Mouse (Mus musculus) kidney, embryonic 15.5 days (tissue): ENCODE results near the gene Fndc3b. TPM values are rescaled to one million over a fixed set of nuclear protein-coding genes. Genes with fewer than 3 reads are reported as not detected.

Experiments
- ATAC-seq: fragments of 200-750 bp; cut with Nextera tagmentation; replicated peaks from 2 replicates; pipeline ENCODE4 v1.8.0; 2017; ENCODE audit warnings: moderate TSS enrichment; ENCODE audit not compliant: low FRiP score
- H3K27ac ChIP-seq: fragments of 300-500 bp; sonication (generic); 2 replicates; pipeline ENCODE4 v1.5.1; 2015; ENCODE audit warnings: mild to moderate bottlenecking, inconsistent platforms
- H3K27me3 ChIP-seq: fragments of 300-500 bp; sonication (generic); 2 replicates; pipeline ENCODE4 v1.6.1; 2015; ENCODE audit warnings: inconsistent platforms
- H3K36me3 ChIP-seq: fragments of 300-500 bp; sonication (generic); 2 replicates; pipeline ENCODE4 v1.6.1; 2015; ENCODE audit warnings: inconsistent platforms
- H3K4me1 ChIP-seq: fragments of 300-500 bp; sonication (generic); 2 replicates; pipeline ENCODE4 v1.6.1; 2015; ENCODE audit warnings: inconsistent platforms
- H3K4me2 ChIP-seq: fragments of 300-500 bp; sonication (generic); 2 replicates; pipeline ENCODE4 v1.6.1; 2015; ENCODE audit warnings: moderate library complexity, mild to moderate bottlenecking, inconsistent platforms
- H3K4me3 ChIP-seq: fragments of 300-500 bp; sonication (generic); replicated peaks from 2 replicates; pipeline ENCODE4 v1.5.1; 2015; ENCODE audit warnings: mild to moderate bottlenecking, inconsistent platforms
- H3K9ac ChIP-seq: fragments of 300-500 bp; sonication (generic); 2 replicates; pipeline ENCODE4 v1.6.1; 2015; ENCODE audit warnings: mild to moderate bottlenecking, inconsistent platforms
- H3K9me3 ChIP-seq: fragments of 300-500 bp; sonication (generic); replicated peaks from 2 replicates; pipeline ENCODE4 v1.6.1; 2016; ENCODE audit warnings: inconsistent platforms
- WGBS: fragments of 180-500 bp; shearing (Covaris S2); methylation state at CpG from one replicate; pipeline ENCODE4 v1.1.7; 2015; ENCODE audit warnings: mixed read lengths; 5-methylcytosine and 5-hydroxymethylcytosine counted together
- polyA plus RNA-seq: library from polyadenylated mRNA; unstranded; fragments of >200 nt; fragmentation: Nextera tagmentation; extraction: Ambion mirVana; gene quantifications from 2 replicates; pipeline ENCODE4 v1.2.1, GENCODE M21; 2015

Fndc3b gene
- polyA plus RNA-seq, 1 experiment from 2014 or later: 32.8 TPM

- no peaks in the 10 kb centered on the region for H3K27me3 ChIP-seq
- 92% methylated on average over 11 of the region's 11 CpGs for WGBS
- no peaks in the 10 kb centered on the region for H3K9me3 ChIP-seq
- H3K4me3 ChIP-seq: no peak overlapping the region
- H3K36me3 ChIP-seq: peaks cover 15% of the 10 kb centered on the region
- H3K27ac ChIP-seq: no peak overlapping the region
- no peak for ATAC-seq
- H3K9ac ChIP-seq: no peak overlapping the region
- peaks cover 56% of the 10 kb centered on the region for H3K4me1 ChIP-seq
- no peak overlapping the region for H3K4me2 ChIP-seq
Observed at GRCm38 (mm10) chr3:27613828-27614227, 97.3 kb downstream of the Fndc3b start.

- no peak overlapping the region for H3K9ac ChIP-seq
- H3K27me3 ChIP-seq: no peaks in the 10 kb centered on the region
- peaks cover 59% of the 10 kb centered on the region for H3K4me1 ChIP-seq
- H3K36me3 ChIP-seq: peaks cover 11% of the 10 kb centered on the region
- no peak overlapping the region for H3K27ac ChIP-seq
- ATAC-seq: 0 out of 2 replicates have a peak, but pooled peaks have one; percentile 22
- 58% methylated on average over 4 of the region's 4 CpGs for WGBS
- no peak overlapping the region for H3K4me3 ChIP-seq
- no peaks in the 10 kb centered on the region for H3K9me3 ChIP-seq
- no peak overlapping the region for H3K4me2 ChIP-seq
Observed at GRCm38 (mm10) chr3:27613011-27613410, 98.1 kb downstream of the Fndc3b start.

DNA sequence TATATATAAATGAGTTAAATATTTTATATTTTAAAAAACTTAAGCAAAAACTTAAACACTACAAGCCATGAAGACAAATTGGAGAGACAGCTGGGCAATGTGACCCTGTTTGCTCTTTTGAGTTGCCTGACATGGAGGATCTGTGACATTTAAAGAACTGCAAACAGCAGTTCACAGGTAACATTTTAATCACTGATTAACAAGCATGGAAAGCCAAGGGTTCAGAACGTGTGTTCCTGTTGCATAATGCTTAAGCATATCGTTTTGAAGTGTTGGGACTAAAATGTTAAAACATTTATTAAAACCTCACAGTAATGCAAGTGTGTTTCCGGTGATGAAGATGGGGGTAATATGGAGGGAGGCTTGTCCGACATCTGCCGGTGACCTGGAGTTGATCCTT is 99.1 kb downstream of the Fndc3b start:
- no peaks in the 10 kb centered on the region for H3K9me3 ChIP-seq
- H3K27ac ChIP-seq: no peak overlapping the region
- no peak overlapping the region for H3K4me2 ChIP-seq
- 85% methylated on average over 5 of the region's 5 CpGs for WGBS
- ATAC-seq: no peak
- H3K4me1 ChIP-seq: peaks cover 60% of the 10 kb centered on the region
- H3K27me3 ChIP-seq: no peaks in the 10 kb centered on the region
- H3K9ac ChIP-seq: no peak overlapping the region
- H3K36me3 ChIP-seq: peaks cover 11% of the 10 kb centered on the region
- no peak overlapping the region for H3K4me3 ChIP-seq

DNA sequence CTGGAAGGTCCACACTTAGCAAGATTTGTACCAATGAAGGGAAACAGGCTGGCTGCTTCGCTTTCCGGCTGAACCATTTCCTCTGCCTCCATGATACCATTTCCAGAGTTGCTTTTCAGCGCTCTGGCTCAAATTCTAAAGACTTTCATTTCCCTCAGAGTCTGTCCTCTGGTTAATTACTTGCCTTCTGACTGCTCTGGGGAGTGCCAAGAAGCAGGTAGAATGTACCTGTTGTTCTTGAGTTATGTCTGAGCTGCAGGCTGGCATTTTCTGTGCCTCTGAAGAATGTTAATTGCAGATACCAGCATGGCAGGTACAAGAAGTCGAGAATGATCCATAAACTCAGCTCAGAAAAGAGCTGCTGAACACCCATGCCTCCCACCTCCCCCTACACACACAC is 100.6 kb downstream of the Fndc3b start:
- H3K27ac ChIP-seq: peak overlapping the region; percentile 72
- no peak overlapping the region for H3K4me3 ChIP-seq
- H3K4me2 ChIP-seq: no peak overlapping the region
- ATAC-seq: no peak
- peaks cover 57% of the 10 kb centered on the region for H3K4me1 ChIP-seq
- no peak overlapping the region for H3K9ac ChIP-seq
- peaks cover 11% of the 10 kb centered on the region for H3K36me3 ChIP-seq
- no peaks in the 10 kb centered on the region for H3K9me3 ChIP-seq
- WGBS: 58% methylated on average over 4 of the region's 4 CpGs
- no peaks in the 10 kb centered on the region for H3K27me3 ChIP-seq

GRCm38 (mm10) chr3:27610089-27610488 is 101.0 kb downstream of the Fndc3b start:
- H3K4me2 ChIP-seq: no peak overlapping the region
- H3K4me1 ChIP-seq: peaks cover 60% of the 10 kb centered on the region
- H3K9me3 ChIP-seq: no peaks in the 10 kb centered on the region
- H3K4me3 ChIP-seq: no peak overlapping the region
- no peaks in the 10 kb centered on the region for H3K27me3 ChIP-seq
- WGBS: 57% methylated on average over 1 of the region's 1 CpGs
- peak overlapping the region; percentile 72 for H3K27ac ChIP-seq
- peaks cover 11% of the 10 kb centered on the region for H3K36me3 ChIP-seq
- H3K9ac ChIP-seq: no peak overlapping the region
- no peak for ATAC-seq

DNA sequence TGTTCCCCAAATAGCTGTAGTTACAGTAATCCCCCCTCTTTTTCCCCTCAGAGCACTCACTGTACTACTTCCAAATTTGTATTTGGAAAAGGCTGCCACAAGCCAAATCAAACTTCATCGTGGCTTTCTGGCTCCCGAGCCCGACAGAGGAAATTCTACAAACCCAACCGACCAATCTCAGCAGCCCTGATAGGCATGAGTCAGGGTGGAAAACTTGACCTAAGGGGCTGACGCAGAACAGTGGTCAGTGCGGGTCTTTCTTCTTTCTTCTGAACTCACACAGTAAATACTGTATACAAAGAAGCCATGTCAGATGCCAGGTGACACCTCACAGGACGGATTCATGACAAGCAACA is 103.3 kb downstream of the Fndc3b start:
- Histone ChIP-seq H3K27me3 (no peaks in the 10 kb centered on the region), H3K4me1 (peaks cover 68% of the 10 kb centered on the region), H3K9me3 (no peaks in the 10 kb centered on the region), H3K4me2 (no peak overlapping the region), H3K9ac (no peak overlapping the region), H3K4me3 (no peak overlapping the region), H3K36me3 (no peaks in the 10 kb centered on the region), H3K27ac (peak overlapping the region; percentile 78)
- ATAC-seq: no peak
- 38% methylated on average over 7 of the region's 7 CpGs for WGBS

DNA sequence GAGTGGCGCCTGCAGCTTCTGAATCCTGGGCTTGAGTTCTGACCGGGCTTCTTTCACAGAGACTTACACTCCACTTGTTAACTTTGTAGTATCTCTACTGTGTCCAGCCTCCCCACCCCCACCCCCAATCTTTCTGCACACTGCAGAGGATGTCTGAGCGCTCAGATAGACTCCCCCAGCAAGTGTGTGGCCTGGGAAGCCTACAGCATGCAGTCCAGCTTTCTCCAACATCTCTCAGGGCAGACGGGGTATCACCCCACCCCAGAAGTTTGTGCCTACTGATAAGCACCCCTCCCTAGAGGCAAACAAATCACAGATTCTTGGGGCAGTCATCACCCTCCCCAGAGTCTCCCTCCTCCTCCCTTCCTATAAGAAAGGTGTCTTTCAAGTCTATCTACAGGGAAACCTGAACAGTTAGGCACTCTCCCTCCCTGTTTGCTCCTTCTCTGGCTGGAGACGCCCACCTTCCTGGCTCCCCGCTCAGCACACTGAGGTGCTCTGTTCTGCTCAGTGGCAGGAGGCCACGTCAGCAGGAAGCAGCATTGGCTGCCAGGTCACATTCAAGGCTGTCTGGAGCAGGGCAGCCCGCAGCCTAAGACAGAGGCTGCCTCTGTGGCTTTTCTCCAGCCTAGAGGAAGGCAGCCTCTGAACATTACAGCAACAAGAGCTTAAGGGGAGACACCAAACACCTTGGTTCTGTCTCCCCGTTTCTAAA is 103.9 kb downstream of the Fndc3b start:
- Histone ChIP-seq H3K27ac (peak overlapping the region; percentile 78), H3K27me3 (no peaks in the 10 kb centered on the region), H3K4me1 (peaks cover 62% of the 10 kb centered on the region), H3K9ac (no peak overlapping the region), H3K4me3 (no peak overlapping the region), H3K9me3 (no peaks in the 10 kb centered on the region), H3K36me3 (no peaks in the 10 kb centered on the region), H3K4me2 (no peak overlapping the region)
- peak; percentile 75 for ATAC-seq
- 31% methylated on average over 9 of the region's 9 CpGs for WGBS

GRCm38 (mm10) chr3:27606626-27607025 is 104.5 kb downstream of the Fndc3b start:
- WGBS: 61% methylated on average over 6 of the region's 6 CpGs
- H3K4me2 ChIP-seq: no peak overlapping the region
- H3K4me1 ChIP-seq: peaks cover 63% of the 10 kb centered on the region
- no peak overlapping the region for H3K4me3 ChIP-seq
- H3K9me3 ChIP-seq: no peaks in the 10 kb centered on the region
- no peak overlapping the region for H3K9ac ChIP-seq
- H3K27ac ChIP-seq: peak overlapping the region; percentile 78
- no peak for ATAC-seq
- no peaks in the 10 kb centered on the region for H3K36me3 ChIP-seq
- no peaks in the 10 kb centered on the region for H3K27me3 ChIP-seq

DNA sequence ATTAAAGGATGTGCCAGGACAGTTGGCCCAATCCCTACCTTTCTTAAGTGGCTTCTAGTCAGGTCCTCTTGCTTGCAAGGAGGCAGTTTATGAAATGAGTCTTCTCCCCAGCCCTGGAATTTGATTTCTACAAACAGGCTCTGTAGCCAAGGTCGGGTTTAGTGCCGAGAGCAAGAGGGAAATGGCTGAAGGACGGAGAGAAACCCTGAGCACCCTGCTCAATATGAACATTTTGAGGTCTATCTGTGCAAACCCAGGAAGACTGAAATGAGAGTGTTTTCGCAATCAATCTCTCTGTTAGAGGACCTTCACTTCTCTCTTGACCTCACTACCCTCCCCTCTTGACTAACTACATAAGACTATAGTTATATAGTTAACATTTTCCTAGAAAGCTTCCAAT is 105.5 kb downstream of the Fndc3b start:
- 88% methylated on average over 4 of the region's 4 CpGs for WGBS
- Histone ChIP-seq H3K4me2 (no peak overlapping the region), H3K9me3 (no peaks in the 10 kb centered on the region), H3K4me1 (peaks cover 64% of the 10 kb centered on the region), H3K36me3 (no peaks in the 10 kb centered on the region), H3K27me3 (no peaks in the 10 kb centered on the region), H3K9ac (no peak overlapping the region), H3K4me3 (no peak overlapping the region), H3K27ac (no peak overlapping the region)
- no peak for ATAC-seq

GRCm38 (mm10) chr3:27605081-27605480 is 106.0 kb downstream of the Fndc3b start:
- H3K36me3 ChIP-seq: no peaks in the 10 kb centered on the region
- H3K27ac ChIP-seq: 0 out of 2 replicates have a peak overlapping the region, but pooled peaks have one; percentile 63
- no peaks in the 10 kb centered on the region for H3K9me3 ChIP-seq
- ATAC-seq: no peak
- H3K4me1 ChIP-seq: peaks cover 64% of the 10 kb centered on the region
- no peaks in the 10 kb centered on the region for H3K27me3 ChIP-seq
- H3K4me3 ChIP-seq: no peak overlapping the region
- 85% methylated on average over 3 of the region's 3 CpGs for WGBS
- H3K9ac ChIP-seq: no peak overlapping the region
- H3K4me2 ChIP-seq: no peak overlapping the region

GRCm38 (mm10) chr3:27604629-27605028 is 106.5 kb downstream of the Fndc3b start:
- Histone ChIP-seq H3K27me3 (no peaks in the 10 kb centered on the region), H3K4me1 (peaks cover 68% of the 10 kb centered on the region), H3K4me2 (no peak overlapping the region), H3K27ac (peak overlapping the region; percentile 63; the same call in 1 of the 2 replicates), H3K9me3 (no peaks in the 10 kb centered on the region), H3K4me3 (no peak overlapping the region), H3K9ac (no peak overlapping the region), H3K36me3 (no peaks in the 10 kb centered on the region)
- WGBS: 67% methylated on average over 4 of the region's 4 CpGs
- ATAC-seq: no peak

DNA sequence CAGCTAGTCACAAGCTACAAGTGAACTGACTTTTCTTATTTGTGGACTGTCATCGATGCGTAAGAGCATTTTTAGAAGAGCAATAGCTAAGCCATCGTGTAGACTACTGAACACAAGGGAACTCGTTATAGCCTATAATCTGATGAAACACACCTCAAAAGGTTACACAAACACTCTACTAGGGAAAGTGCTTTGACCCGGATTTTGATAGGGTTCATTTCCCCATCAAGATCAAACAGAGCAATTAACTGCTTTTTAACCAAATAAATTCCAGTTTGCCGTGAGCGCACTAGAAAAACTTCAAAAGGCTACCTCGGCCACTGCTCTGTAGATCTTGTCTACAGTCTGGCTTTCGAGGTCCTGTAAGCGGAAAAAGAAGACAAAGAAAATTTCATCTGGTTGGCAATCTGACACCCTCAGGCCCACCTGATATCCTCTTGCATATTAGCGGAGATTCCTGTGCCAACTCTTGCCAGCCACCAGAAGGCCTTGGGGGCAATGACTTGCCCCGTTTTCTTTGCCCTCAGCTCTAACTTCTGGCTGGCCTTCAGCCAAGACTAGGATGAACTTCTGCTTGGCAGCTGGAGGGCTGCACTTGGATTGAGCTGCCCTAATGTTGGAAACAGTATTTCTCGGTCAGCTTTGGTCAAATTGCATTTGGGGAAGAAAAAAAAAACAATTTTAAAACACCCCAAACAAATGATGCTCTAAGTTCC is 107.0 kb downstream of the Fndc3b start:
- Histone ChIP-seq H3K27me3 (no peaks in the 10 kb centered on the region), H3K9me3 (no peaks in the 10 kb centered on the region), H3K4me2 (no peak overlapping the region), H3K27ac (peak overlapping the region; percentile 20), H3K36me3 (no peaks in the 10 kb centered on the region), H3K4me3 (no peak overlapping the region), H3K4me1 (peaks cover 71% of the 10 kb centered on the region), H3K9ac (no peak overlapping the region)
- WGBS: 29% methylated on average over 13 of the region's 13 CpGs
- peak; percentile 35; the same call in 1 of the 2 replicates for ATAC-seq
